Mouse (Mus musculus): Measurements from ENCODE around the gene Magi1. TPM values are rescaled to one million over a fixed set of nuclear protein-coding genes. Genes with fewer than 3 reads are reported as not detected.

Magi1 gene
- polyA plus RNA-seq, 1 experiment: 3.4 TPM

- no peaks in the 10 kb centered on the region for H3K79me2 ChIP-seq (ENCODE audit: control insufficient read depth, insufficient read depth)
- H3K4me2 ChIP-seq (ENCODE audit: low read depth): no peak overlapping the region
- H3ac ChIP-seq (ENCODE audit: control insufficient read depth, insufficient read length): no peak overlapping the region
- H3K36me3 ChIP-seq (ENCODE audit: control insufficient read depth, insufficient read depth): no peaks in the 10 kb centered on the region
- H3K27me3 ChIP-seq (ENCODE audit: control insufficient read depth, insufficient read depth, insufficient read length): no peaks in the 10 kb centered on the region
- no peak overlapping the region for H3K4me3 ChIP-seq
- TF ChIP-seq MYOG (IDR thresholded peaks at IDR 0.05; ENCODE audit: control insufficient read depth in 1 of 3, insufficient read depth in 1 of 3, insufficient read length in 2 of 3, low read depth in 2 of 3) (no peak), CEBPB (IDR thresholded peaks at IDR 0.05; ENCODE audit: insufficient read depth, poor library complexity, severe bottlenecking) (peak; percentile 51; the same call in 1 of the 2 replicates)
These were observed 118.8 kb downstream of the Magi1 start for GRCm38 (mm10) chr6:94164753-94165536.

GRCm38 (mm10) chr6:94163325-94163995 is 120.3 kb downstream of the Magi1 start:
- Histone ChIP-seq H3ac (ENCODE audit: control insufficient read depth, insufficient read length) (no peak overlapping the region), H3K4me3 (no peak overlapping the region), H3K4me2 (ENCODE audit: low read depth) (no peak overlapping the region), H3K27me3 (ENCODE audit: control insufficient read depth, insufficient read depth, insufficient read length) (no peaks in the 10 kb centered on the region), H3K79me2 (ENCODE audit: control insufficient read depth, insufficient read depth) (no peaks in the 10 kb centered on the region), H3K36me3 (ENCODE audit: control insufficient read depth, insufficient read depth) (no peaks in the 10 kb centered on the region)
- no peak for TF ChIP-seq POLR2A (IDR thresholded peaks at IDR 0.05; ENCODE audit: insufficient read length, low read depth)
- TF ChIP-seq MYOD1 (IDR thresholded peaks at IDR 0.05; ENCODE audit: control insufficient read depth in 1 of 3, insufficient read length in 2 of 3, low read depth in 2 of 3): no peak
- no peak for TF ChIP-seq MAX (IDR thresholded peaks at IDR 0.05; ENCODE audit: low read depth)
- no peak for TF ChIP-seq CEBPB (IDR thresholded peaks at IDR 0.05; ENCODE audit: insufficient read depth, poor library complexity, severe bottlenecking)
- no peak for TF ChIP-seq USF1 (IDR thresholded peaks at IDR 0.05; ENCODE audit: low read depth)
- TF ChIP-seq TCF3 (IDR thresholded peaks at IDR 0.05; ENCODE audit: insufficient read length, low read depth): no peak
- TF ChIP-seq POLR2AphosphoS2 (IDR thresholded peaks at IDR 0.05; ENCODE audit: insufficient read length, low read depth): no peak
- no peak for TF ChIP-seq TCF12 (IDR thresholded peaks at IDR 0.05; ENCODE audit: insufficient read depth, poor library complexity, severe bottlenecking)
- no peak for TF ChIP-seq SRF (IDR thresholded peaks at IDR 0.05; ENCODE audit: control insufficient read depth, insufficient read length, low read depth)
- no peak for TF ChIP-seq REST (IDR thresholded peaks at IDR 0.05; ENCODE audit: insufficient read depth, insufficient read length)
- no peak for TF ChIP-seq MYOG (IDR thresholded peaks at IDR 0.05; ENCODE audit: control insufficient read depth in 1 of 3, insufficient read depth in 1 of 3, insufficient read length in 2 of 3, low read depth in 2 of 3)
- no peak for TF ChIP-seq E2F4 (IDR thresholded peaks at IDR 0.05; ENCODE audit: insufficient read depth)

GRCm38 (mm10) chr6:94162918-94163317 is 120.8 kb downstream of the Magi1 start:
- Histone ChIP-seq H3ac (ENCODE audit: control insufficient read depth, insufficient read length) (no peak overlapping the region), H3K27me3 (ENCODE audit: control insufficient read depth, insufficient read depth, insufficient read length) (no peaks in the 10 kb centered on the region), H3K4me2 (ENCODE audit: low read depth) (no peak overlapping the region), H3K36me3 (ENCODE audit: control insufficient read depth, insufficient read depth) (no peaks in the 10 kb centered on the region), H3K79me2 (ENCODE audit: control insufficient read depth, insufficient read depth) (no peaks in the 10 kb centered on the region), H3K4me3 (no peak overlapping the region)
- TF ChIP-seq CEBPB (IDR thresholded peaks at IDR 0.05; ENCODE audit: insufficient read depth, poor library complexity, severe bottlenecking): no peak
- no peak for TF ChIP-seq TCF12 (IDR thresholded peaks at IDR 0.05; ENCODE audit: insufficient read depth, poor library complexity, severe bottlenecking)
- TF ChIP-seq MAX (IDR thresholded peaks at IDR 0.05; ENCODE audit: low read depth): no peak
- no peak for TF ChIP-seq MYOG (IDR thresholded peaks at IDR 0.05; ENCODE audit: control insufficient read depth in 1 of 3, insufficient read depth in 1 of 3, insufficient read length in 2 of 3, low read depth in 2 of 3)
- TF ChIP-seq POLR2AphosphoS2 (IDR thresholded peaks at IDR 0.05; ENCODE audit: insufficient read length, low read depth): no peak

- Histone ChIP-seq H3K4me2 (ENCODE audit: low read depth) (no peak overlapping the region), H3ac (ENCODE audit: control insufficient read depth, insufficient read length) (no peak overlapping the region), H3K27me3 (ENCODE audit: control insufficient read depth, insufficient read depth, insufficient read length) (no peaks in the 10 kb centered on the region), H3K4me3 (no peak overlapping the region), H3K36me3 (ENCODE audit: control insufficient read depth, insufficient read depth) (no peaks in the 10 kb centered on the region), H3K79me2 (ENCODE audit: control insufficient read depth, insufficient read depth) (no peaks in the 10 kb centered on the region)
- TF ChIP-seq REST (IDR thresholded peaks at IDR 0.05; ENCODE audit: insufficient read depth, insufficient read length) (no peak), E2F4 (IDR thresholded peaks at IDR 0.05; ENCODE audit: insufficient read depth) (no peak), POLR2A (IDR thresholded peaks at IDR 0.05; ENCODE audit: insufficient read length, low read depth) (no peak), MYOD1 (IDR thresholded peaks at IDR 0.05; ENCODE audit: control insufficient read depth in 1 of 3, insufficient read length in 2 of 3, low read depth in 2 of 3) (no peak), POLR2AphosphoS2 (IDR thresholded peaks at IDR 0.05; ENCODE audit: insufficient read length, low read depth) (no peak), USF1 (IDR thresholded peaks at IDR 0.05; ENCODE audit: low read depth) (no peak), MAX (IDR thresholded peaks at IDR 0.05; ENCODE audit: low read depth) (no peak)
These were observed 124.5 kb downstream of the Magi1 start for GRCm38 (mm10) chr6:94159256-94159655.

- Histone ChIP-seq H3K79me2 (ENCODE audit: control insufficient read depth, insufficient read depth) (no peaks in the 10 kb centered on the region), H3ac (ENCODE audit: control insufficient read depth, insufficient read length) (no peak overlapping the region), H3K36me3 (ENCODE audit: control insufficient read depth, insufficient read depth) (no peaks in the 10 kb centered on the region), H3K4me2 (ENCODE audit: low read depth) (no peak overlapping the region), H3K4me3 (no peak overlapping the region), H3K27me3 (ENCODE audit: control insufficient read depth, insufficient read depth, insufficient read length) (no peaks in the 10 kb centered on the region)
- TF ChIP-seq TCF3 (IDR thresholded peaks at IDR 0.05; ENCODE audit: insufficient read length, low read depth) (no peak), TCF12 (IDR thresholded peaks at IDR 0.05; ENCODE audit: insufficient read depth, poor library complexity, severe bottlenecking) (no peak), MAX (IDR thresholded peaks at IDR 0.05; ENCODE audit: low read depth) (no peak), USF1 (IDR thresholded peaks at IDR 0.05; ENCODE audit: low read depth) (no peak), CEBPB (IDR thresholded peaks at IDR 0.05; ENCODE audit: insufficient read depth, poor library complexity, severe bottlenecking) (no peak), POLR2AphosphoS2 (IDR thresholded peaks at IDR 0.05; ENCODE audit: insufficient read length, low read depth) (no peak), MYOG (IDR thresholded peaks at IDR 0.05; ENCODE audit: control insufficient read depth in 1 of 3, insufficient read depth in 1 of 3, insufficient read length in 2 of 3, low read depth in 2 of 3) (no peak), MYOD1 (IDR thresholded peaks at IDR 0.05; ENCODE audit: control insufficient read depth in 1 of 3, insufficient read length in 2 of 3, low read depth in 2 of 3) (no peak), E2F4 (IDR thresholded peaks at IDR 0.05; ENCODE audit: insufficient read depth) (no peak), SRF (IDR thresholded peaks at IDR 0.05; ENCODE audit: control insufficient read depth, insufficient read length, low read depth) (no peak), REST (IDR thresholded peaks at IDR 0.05; ENCODE audit: insufficient read depth, insufficient read length) (no peak), POLR2A (IDR thresholded peaks at IDR 0.05; ENCODE audit: insufficient read length, low read depth) (no peak)
These were observed 125.4 kb downstream of the Magi1 start for GRCm38 (mm10) chr6:94158119-94158848.

All from myocyte (in vitro differentiated cells).